Mouse (Mus musculus) midbrain, embryonic 10.5 days (tissue): ENCODE measurements around the gene Magt1. TPM values are rescaled to one million over a fixed set of nuclear protein-coding genes. Genes with fewer than 3 reads are reported as not detected.

ENCODE experiments used
- DNase-seq: peaks from one replicate; pipeline ENCODE4 v3.0.0-alpha.2; 2017; ENCODE audit warnings: low spot score
- H3K27ac ChIP-seq: fragments of 300-500 bp; sonication (generic); replicated peaks from 2 replicates; pipeline ENCODE4 v1.5.1; 2016; ENCODE audit warnings: mild to moderate bottlenecking
- H3K27me3 ChIP-seq: fragments of 300-500 bp; sonication (generic); 2 replicates; pipeline ENCODE4 v1.6.1; 2016; ENCODE audit warnings: low read depth, mild to moderate bottlenecking; ENCODE audit not compliant: poor library complexity, severe bottlenecking
- H3K36me3 ChIP-seq: fragments of 300-500 bp; sonication (generic); 2 replicates; pipeline ENCODE4 v1.6.1; 2016; ENCODE audit warnings: mild to moderate bottlenecking, moderate library complexity
- H3K4me1 ChIP-seq: fragments of 300-500 bp; sonication (generic); 2 replicates; pipeline ENCODE4 v1.6.1; 2016
- H3K4me3 ChIP-seq: fragments of 300-500 bp; sonication (generic); 2 replicates; pipeline ENCODE4 v1.5.1; 2016; ENCODE audit warnings: mild to moderate bottlenecking, moderate library complexity
- H3K9me3 ChIP-seq: fragments of 300-500 bp; sonication (generic); replicated peaks from 2 replicates; pipeline ENCODE4 v1.6.1; 2016; ENCODE audit warnings: mild to moderate bottlenecking
- WGBS: fragments of 180-500 bp; shearing (Covaris S2); methylation state at CpG from one replicate; pipeline ENCODE4 v1.1.7; 2016; 5-methylcytosine and 5-hydroxymethylcytosine counted together
- polyA plus RNA-seq: library from polyadenylated mRNA; unstranded; fragments of >200 nt; fragmentation: Nextera tagmentation; extraction: Ambion mirVana; gene quantifications from 2 replicates; pipeline ENCODE4 v1.2.1, GENCODE M21; 2016

The Magt1 gene
- 43.9 and 47.3 TPM in 2 replicates for polyA plus RNA-seq

DNA sequence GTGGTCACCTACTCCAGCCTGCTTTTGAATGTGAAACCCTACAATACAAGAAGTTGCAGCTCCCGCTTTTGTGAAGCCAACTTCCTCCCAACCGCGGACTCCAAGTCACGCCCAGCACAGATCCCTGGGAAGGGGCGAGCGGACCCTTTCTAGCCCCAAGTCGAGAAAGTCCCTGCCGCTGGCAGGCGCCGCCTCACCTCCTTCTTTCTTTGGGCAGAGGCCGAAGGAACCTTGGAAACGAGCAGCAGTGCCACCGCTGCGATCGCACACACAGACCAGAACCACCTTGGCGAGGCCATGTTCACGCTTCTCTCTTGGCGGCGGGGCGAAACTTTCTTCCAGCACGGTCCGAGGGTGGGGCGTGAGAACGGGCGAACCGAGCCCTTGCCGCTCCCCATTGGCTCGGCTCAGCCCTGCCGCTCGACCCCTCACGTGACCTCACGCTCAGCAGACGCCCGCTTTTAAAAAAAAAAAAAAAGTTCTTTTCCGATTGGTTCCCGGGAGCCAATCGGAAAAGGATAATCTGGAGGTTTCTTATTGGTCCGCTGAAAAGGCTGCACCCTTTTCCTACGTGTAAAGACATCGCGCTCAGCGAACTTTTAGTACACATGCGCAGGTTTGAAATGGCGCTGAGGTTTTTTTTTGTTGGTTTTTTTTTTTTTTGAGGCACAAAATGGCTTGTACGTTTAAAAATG lies at the start of gene Magt1:
TSS of gene Magt1 (minus strand) at position 442 of the 695 bp plus-strand sequence.
- Histone ChIP-seq H3K4me1 (peaks cover 12% of the 10 kb centered on the region), H3K27me3 (peaks cover 9% of the 10 kb centered on the region; the same call in 1 of the 2 replicates), H3K9me3 (no peaks in the 10 kb centered on the region), H3K27ac (peak within 1 kb of the TSS; percentile 85), H3K36me3 (no peaks in the 10 kb centered on the region), H3K4me3 (peak within 1 kb of the TSS; percentile 63)
- DNase-seq = peak; percentile 86
- 23% methylated on average over 45 of the region's 45 CpGs for WGBS

DNA sequence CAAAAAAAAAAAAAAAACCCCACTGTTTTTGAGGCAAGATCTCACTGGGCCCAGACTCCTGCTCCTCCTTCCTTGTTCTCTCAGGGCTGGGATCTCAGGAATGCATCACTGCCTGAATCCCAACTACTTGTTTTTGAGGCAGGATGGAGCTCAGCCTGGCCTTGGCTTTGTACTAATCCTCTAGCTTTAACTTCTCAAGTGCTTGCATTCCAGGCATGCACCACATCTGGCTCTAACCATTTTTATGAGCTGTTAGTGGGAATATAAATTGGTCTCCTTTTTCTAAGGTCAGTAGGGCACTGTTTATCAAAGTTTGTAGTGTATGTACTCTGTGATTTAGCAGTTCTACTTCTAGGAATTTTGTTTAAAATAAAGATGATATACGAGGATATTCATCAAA lies 36.5 kb upstream of the Magt1 start:
- WGBS = 75% methylated on average over 1 of the region's 1 CpGs
- peaks cover 61% of the 10 kb centered on the region for H3K27me3 ChIP-seq

DNA sequence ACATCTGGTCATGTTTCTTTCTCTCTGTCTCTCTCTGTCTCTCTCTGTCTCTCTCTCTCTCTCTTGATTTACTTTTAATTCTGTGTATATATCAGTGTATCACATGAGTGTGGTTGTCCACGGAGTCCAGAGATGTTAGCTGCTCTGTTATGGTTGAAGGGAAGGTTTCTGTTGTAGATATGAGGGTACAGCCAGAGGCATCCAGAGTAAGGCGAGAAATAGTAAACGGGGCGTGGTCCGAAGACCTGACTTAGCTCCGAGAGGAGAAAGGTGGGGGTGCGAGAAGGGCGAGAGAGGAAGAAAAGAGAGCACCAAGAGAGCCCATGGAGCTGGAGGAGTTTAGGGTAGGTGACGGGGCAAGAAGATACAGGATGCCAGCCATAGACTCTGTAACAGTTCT lies 34.2 kb upstream of the Magt1 start:
- H3K9me3 ChIP-seq = no peaks in the 10 kb centered on the region
- no peak overlapping the region for H3K27ac ChIP-seq
- H3K4me3 ChIP-seq = no peak overlapping the region
- 75% methylated on average over 9 of the region's 9 CpGs for WGBS
- no peak for DNase-seq
- no peaks in the 10 kb centered on the region for H3K36me3 ChIP-seq
- peaks cover 61% of the 10 kb centered on the region for H3K27me3 ChIP-seq
- peaks cover 6% of the 10 kb centered on the region; the same call in 1 of the 2 replicates for H3K4me1 ChIP-seq

More for the DNA sequence above, 36.5 kb upstream of the Magt1 start:
- Histone ChIP-seq H3K4me1 (peaks cover 6% of the 10 kb centered on the region; the same call in 1 of the 2 replicates), H3K27ac (no peak overlapping the region), H3K9me3 (no peaks in the 10 kb centered on the region), H3K4me3 (no peak overlapping the region), H3K36me3 (no peaks in the 10 kb centered on the region)
- DNase-seq = no peak

DNA sequence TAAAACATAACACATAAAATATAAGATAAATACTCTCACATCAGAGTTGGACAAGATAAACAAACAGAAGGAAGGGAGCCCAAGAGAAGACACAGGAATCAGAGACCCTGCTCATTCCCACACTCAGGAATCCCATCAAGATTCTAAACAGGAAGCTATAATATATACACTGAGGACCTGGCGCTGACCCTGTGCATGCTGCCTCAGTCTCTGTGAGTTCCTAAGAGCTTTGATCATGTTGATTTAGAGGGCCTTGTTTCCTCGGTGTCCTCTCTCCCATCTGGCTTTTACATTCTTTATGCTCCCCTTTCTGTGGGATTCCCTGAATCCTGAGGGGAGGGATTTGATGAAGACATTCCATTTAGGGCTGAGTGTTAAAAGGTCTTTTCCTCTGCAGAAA lies 33.7 kb upstream of the Magt1 start:
- H3K27ac ChIP-seq = no peak overlapping the region
- H3K36me3 ChIP-seq = no peaks in the 10 kb centered on the region
- DNase-seq = peak; percentile 13
- H3K4me3 ChIP-seq = no peak overlapping the region
- H3K9me3 ChIP-seq = no peaks in the 10 kb centered on the region
- peaks cover 6% of the 10 kb centered on the region; the same call in 1 of the 2 replicates for H3K4me1 ChIP-seq
- WGBS = 51% methylated on average over 2 of the region's 2 CpGs
- H3K27me3 ChIP-seq = peaks cover 66% of the 10 kb centered on the region

DNA sequence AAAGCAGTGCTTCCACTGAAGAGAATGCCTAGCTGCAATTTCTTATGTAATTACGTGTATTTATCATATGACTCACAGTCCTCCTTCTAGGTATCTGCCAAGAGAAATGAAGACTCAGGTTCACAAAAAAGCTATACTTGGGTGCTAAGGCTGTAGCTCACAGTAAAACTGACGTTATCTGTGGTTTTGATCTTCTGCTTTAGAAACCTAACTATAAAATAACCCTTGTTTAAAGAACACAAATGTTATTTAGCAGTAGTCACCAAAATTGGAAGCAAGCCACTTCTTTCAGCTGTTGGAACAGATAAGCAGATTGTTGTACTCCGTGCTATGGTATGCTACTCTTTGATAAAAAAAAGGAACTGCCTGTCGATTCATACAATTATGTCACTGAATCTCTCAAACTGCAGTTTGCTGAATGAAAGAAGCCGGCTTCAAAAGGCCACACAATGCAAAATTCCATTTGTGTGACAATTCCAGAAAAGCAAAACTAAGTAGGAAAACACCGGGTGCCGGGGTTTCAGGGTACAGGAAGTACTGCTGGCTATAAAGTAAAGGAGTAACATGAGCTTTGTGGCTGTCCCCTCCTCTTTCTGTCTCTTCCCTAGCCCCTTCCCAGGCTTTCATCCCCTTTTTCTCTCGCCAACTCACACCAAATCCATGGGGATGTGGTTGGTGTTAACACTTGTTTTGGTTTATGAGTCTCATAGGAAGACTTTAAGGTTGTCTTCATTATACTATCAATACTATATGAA lies 32.3 kb upstream of the Magt1 start:
- 73% methylated on average over 8 of the region's 8 CpGs for WGBS
- H3K36me3 ChIP-seq = no peaks in the 10 kb centered on the region

DNA sequence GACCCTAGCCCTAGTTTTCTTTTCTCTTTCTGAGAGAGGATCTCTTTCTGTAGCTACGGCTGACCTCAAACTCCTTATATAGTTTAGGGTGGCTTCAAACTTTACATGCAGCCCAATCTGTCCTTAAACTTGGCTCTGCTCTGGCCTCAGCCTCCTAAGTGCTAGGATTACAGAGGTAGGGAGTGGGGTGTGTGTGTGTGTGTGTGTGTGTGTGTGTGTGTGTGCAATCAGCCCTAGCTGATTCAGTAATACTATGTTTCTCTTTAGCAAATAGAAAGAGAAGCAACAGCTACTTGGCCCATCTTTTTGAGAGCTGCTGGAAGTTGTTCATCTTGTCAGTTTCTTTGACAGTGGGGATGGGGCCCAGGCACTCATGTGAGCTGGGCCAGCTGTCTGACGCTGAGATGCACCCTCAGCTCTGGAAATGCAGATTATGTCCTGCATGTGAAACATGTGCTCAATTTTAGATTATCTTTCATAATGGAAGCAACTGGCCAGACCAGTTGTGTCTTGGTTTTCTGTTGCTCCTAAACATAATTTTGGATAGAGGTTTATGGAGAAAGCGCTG lies 25.6 kb upstream of the Magt1 start:
- Histone ChIP-seq H3K9me3 (no peaks in the 10 kb centered on the region), H3K27ac (no peak overlapping the region), H3K27me3 (peaks cover 61% of the 10 kb centered on the region), H3K4me1 (no peaks in the 10 kb centered on the region), H3K36me3 (no peaks in the 10 kb centered on the region), H3K4me3 (no peak overlapping the region)
- 90% methylated on average over 3 of the region's 3 CpGs for WGBS
- no peak for DNase-seq

More for the DNA sequence above, 32.3 kb upstream of the Magt1 start:
- H3K27ac ChIP-seq = no peak overlapping the region
- no peak overlapping the region for H3K4me3 ChIP-seq
- DNase-seq = no peak
- H3K27me3 ChIP-seq = peaks cover 74% of the 10 kb centered on the region
- H3K9me3 ChIP-seq = no peaks in the 10 kb centered on the region
- H3K4me1 ChIP-seq = peaks cover 6% of the 10 kb centered on the region; the same call in 1 of the 2 replicates

DNA sequence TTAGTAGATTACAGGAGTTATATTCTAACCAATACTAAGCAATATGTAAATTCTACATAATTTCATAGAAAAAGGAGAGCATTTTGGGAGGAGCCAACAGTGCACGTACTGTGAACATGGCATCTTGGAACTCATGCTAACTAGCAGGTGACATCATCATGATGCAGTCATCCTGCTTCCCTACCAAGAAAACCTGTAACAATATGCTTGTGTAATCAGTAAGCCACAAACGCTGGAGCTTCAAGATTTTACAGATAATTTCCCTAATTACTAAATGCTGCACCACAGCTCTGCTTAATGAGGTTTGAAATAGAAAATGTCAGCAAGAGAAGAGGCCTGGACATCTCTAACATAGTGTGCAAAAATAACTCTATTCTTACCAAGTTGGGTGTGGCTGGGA lies 24.0 kb upstream of the Magt1 start:
- H3K9me3 ChIP-seq = no peaks in the 10 kb centered on the region
- no peak overlapping the region for H3K4me3 ChIP-seq
- no peaks in the 10 kb centered on the region for H3K36me3 ChIP-seq
- 93% methylated on average over 2 of the region's 2 CpGs for WGBS
- H3K27me3 ChIP-seq = peaks cover 51% of the 10 kb centered on the region
- DNase-seq = no peak
- no peak overlapping the region for H3K27ac ChIP-seq
- H3K4me1 ChIP-seq = no peaks in the 10 kb centered on the region

DNA sequence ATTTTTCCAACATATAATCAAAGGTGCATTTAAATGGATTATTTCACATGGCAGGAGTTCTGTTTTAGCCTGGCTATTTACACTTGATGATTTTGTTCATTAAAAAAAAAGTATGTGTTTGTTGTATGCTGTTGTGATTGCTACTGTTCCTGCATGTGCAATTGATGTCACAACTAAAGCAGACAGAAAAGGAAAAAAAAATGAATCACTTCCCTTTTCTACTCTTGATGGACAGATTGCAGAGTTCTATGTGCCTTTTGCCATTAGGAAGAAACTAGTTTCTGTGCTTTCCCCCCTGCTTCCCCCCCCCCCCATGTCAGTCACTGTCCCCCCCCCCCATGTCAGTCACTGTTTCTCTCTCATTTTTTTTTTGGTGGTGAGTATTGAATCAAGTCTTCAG lies 19.4 kb upstream of the Magt1 start:
- H3K27me3 ChIP-seq = peaks cover 23% of the 10 kb centered on the region
- no peak overlapping the region for H3K4me3 ChIP-seq
- no peak overlapping the region for H3K27ac ChIP-seq
- no peak for DNase-seq
- H3K4me1 ChIP-seq = peaks cover 3% of the 10 kb centered on the region; the same call in 1 of the 2 replicates
- no peaks in the 10 kb centered on the region for H3K36me3 ChIP-seq
- H3K9me3 ChIP-seq = no peaks in the 10 kb centered on the region

DNA sequence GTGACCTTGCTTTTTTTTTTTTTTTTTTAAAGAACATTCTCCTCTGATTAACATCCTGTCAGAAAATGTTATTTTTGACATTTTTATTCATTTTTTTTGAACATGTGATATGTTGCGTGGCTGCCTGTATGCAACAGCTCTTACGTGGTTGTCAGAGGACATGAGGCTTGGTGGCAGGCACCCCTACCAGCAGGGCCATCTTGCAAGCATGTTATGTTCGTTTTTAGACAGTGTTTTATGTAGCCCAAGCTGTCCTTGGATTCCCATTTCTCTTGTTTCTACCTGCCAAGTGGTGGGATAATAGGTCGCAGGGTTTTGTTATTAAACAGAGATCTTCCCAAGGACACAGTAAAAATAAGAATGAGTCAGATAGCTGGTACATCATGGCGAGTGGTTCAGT lies 18.5 kb upstream of the Magt1 start:
- 85% methylated on average over 5 of the region's 5 CpGs for WGBS
- H3K4me1 ChIP-seq = peaks cover 3% of the 10 kb centered on the region; the same call in 1 of the 2 replicates
- H3K4me3 ChIP-seq = no peak overlapping the region
- H3K9me3 ChIP-seq = no peaks in the 10 kb centered on the region
- no peaks in the 10 kb centered on the region for H3K36me3 ChIP-seq
- no peak for DNase-seq
- H3K27ac ChIP-seq = no peak overlapping the region
- peaks cover 27% of the 10 kb centered on the region for H3K27me3 ChIP-seq

DNA sequence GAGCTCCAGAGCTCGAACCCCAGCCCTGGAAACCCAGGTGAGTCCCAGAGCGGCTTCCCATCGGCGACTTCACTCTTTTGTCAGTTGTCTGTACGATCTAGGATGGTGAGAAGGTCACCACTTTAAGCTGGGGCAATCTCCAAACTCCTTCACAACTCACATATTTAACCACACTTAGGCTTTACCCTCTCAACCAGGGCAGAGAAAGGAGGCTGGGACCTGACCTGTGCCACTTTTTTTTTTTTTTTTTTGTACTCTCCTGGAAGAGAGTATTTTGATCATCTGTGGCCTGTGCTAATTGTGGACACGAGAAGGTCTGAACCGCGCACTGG lies 15.6 kb upstream of the Magt1 start:
- DNase-seq = no peak
- WGBS = 23% methylated on average over 8 of the region's 8 CpGs
- H3K27ac ChIP-seq = peak overlapping the region; percentile 83

DNA sequence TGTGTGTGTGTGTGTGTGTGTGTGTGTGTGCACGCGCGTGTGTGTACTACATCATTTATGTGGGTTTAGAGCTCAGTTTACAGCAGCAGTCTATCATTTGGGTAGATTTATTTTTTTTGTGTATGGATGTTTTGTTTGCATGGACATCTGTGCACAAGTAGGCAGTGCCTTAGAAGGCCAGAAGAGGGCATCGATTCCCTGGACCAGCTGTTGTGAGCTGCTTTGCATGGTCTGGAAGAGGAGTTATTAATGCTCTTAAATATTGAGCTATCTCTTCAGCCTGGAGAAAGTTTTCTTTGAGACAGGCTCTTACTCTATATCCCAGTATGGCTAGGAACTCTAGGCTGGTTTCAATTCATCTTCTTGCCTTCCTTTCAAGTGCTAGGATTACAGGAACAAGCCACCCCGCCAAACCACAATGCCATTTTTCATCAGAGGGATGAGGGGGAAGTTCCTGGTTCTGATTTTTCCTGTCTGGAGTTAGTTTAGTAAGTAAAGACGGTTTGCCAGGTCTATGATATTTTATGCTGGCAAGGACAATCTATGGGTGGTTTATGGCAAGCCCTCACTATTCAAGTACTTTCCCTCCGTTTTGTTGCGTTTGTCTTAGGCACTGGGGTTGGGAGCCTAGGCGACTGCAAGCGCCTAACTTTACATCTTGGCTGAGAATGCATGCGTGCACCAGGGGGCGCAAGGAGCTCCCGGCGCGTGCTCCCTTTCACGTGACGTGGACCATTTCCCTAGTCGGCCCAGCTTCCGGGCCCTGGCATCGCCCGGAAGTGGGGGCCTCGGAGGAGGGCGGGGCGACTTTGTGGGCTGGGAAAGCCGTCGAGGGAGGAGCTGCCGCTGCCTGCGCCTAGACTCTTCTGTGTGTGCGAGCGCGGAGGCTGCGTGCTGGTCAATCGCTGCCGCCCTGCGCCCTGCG lies 15.0 kb upstream of the Magt1 start, which contains the start of gene Atp7a:
TSS of gene Atp7a (plus strand) at position 859 of the 925 bp plus-strand sequence.
- peak within 1 kb of the TSS; percentile 83 for H3K27ac ChIP-seq
- peaks cover 3% of the 10 kb centered on the region; the same call in 1 of the 2 replicates for H3K4me1 ChIP-seq
- WGBS = 18% methylated on average over 36 of the region's 36 CpGs

More for the DNA sequence above, 15.6 kb upstream of the Magt1 start:
- H3K4me1 ChIP-seq = peaks cover 3% of the 10 kb centered on the region; the same call in 1 of the 2 replicates
- H3K36me3 ChIP-seq = no peaks in the 10 kb centered on the region
- peaks cover 26% of the 10 kb centered on the region for H3K27me3 ChIP-seq
- H3K4me3 ChIP-seq = peak overlapping the region; percentile 58
- H3K9me3 ChIP-seq = no peaks in the 10 kb centered on the region

DNA sequence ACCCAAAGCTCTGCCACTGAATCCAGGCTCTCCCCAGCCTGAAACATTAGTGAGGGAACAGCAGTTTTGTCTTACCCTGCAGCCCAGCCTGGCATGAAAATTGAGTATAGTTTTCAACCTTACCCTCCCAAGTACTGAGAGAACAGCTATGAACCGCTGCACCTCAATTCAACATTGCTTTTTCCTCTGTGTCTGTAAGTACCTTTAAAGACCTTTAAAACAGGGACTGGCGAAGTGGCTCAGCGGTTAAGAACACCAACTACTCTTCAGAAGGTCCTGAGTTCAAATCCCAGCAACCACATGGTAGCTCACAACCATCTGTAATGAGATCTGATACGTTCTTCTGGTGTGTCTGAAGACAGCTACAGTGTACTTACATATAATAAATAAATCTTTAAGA lies 5.8 kb upstream of the Magt1 start:
- H3K27ac ChIP-seq = no peak overlapping the region
- peaks cover 5% of the 10 kb centered on the region; the same call in 1 of the 2 replicates for H3K27me3 ChIP-seq
- no peaks in the 10 kb centered on the region for H3K9me3 ChIP-seq
- H3K36me3 ChIP-seq = peaks cover 40% of the 10 kb centered on the region
- H3K4me1 ChIP-seq = no peaks in the 10 kb centered on the region
- 81% methylated on average over 4 of the region's 4 CpGs for WGBS
- no peak for DNase-seq
- H3K4me3 ChIP-seq = no peak overlapping the region

More for the DNA sequence above, 15.0 kb upstream of the Magt1 start, which contains the start of gene Atp7a:
- Histone ChIP-seq H3K9me3 (no peaks in the 10 kb centered on the region), H3K36me3 (peaks cover 6% of the 10 kb centered on the region), H3K4me3 (peak within 1 kb of the TSS; percentile 58), H3K27me3 (peaks cover 23% of the 10 kb centered on the region)
- DNase-seq = peak; percentile 90
